In genomic region chr11:77686346-77686840, GRCm38 (mm10) we compare ENCODE assay signal across 8 mouse cellular contexts. TPM values are rescaled to one million over a fixed set of nuclear protein-coding genes. Genes with fewer than 3 reads are reported as not detected.
DNase-seq lines count a peak whose midpoint lies in the region; ATAC-seq lines count a peak whose summit lies in the region.

No protein-coding gene starts in this region.

- H3K27ac ChIP-seq in forebrain, embryonic 13.5 days, result peak overlapping the region; percentile 98
- H3K27ac ChIP-seq in hindbrain, embryonic 11.5 days (ENCODE audit: low read depth, low read length), result peak overlapping the region; percentile 97
- peak overlapping the region; percentile 98 for H3K27ac ChIP-seq in limb, embryonic 12.5 days
- H3K27ac ChIP-seq in midbrain, embryonic 11.5 days (ENCODE audit: low read depth, low read length), result peak overlapping the region; percentile 96

- H3K4me3 ChIP-seq in forebrain, embryonic 13.5 days, result peak overlapping the region; percentile 98
- peak overlapping the region; percentile 99 for H3K4me3 ChIP-seq in hindbrain, embryonic 11.5 days (ENCODE audit: low read depth, low read length)
- peak overlapping the region; percentile 99 for H3K4me3 ChIP-seq in limb, embryonic 12.5 days (replicated peaks)
- peak overlapping the region; percentile 99 for H3K4me3 ChIP-seq in midbrain, embryonic 11.5 days (ENCODE audit: low read depth, low read length)

- no peaks in the 10 kb centered on the region for H3K9me3 ChIP-seq in forebrain, embryonic 13.5 days (replicated peaks)
- no peaks in the 10 kb centered on the region for H3K9me3 ChIP-seq in hindbrain, embryonic 11.5 days (ENCODE audit: control insufficient read depth, low read length)
- no peaks in the 10 kb centered on the region for H3K9me3 ChIP-seq in limb, embryonic 12.5 days
- H3K9me3 ChIP-seq in midbrain, embryonic 11.5 days (ENCODE audit: control insufficient read depth, low read length), result no peaks in the 10 kb centered on the region

- H3K36me3 ChIP-seq in forebrain, embryonic 13.5 days (ENCODE audit: poor library complexity, severe bottlenecking), result peaks cover 4% of the 10 kb centered on the region
- H3K36me3 ChIP-seq in hindbrain, embryonic 11.5 days (ENCODE audit: control insufficient read depth, insufficient read depth, low read length), result no peaks in the 10 kb centered on the region
- peaks cover 17% of the 10 kb centered on the region for H3K36me3 ChIP-seq in limb, embryonic 12.5 days
- no peaks in the 10 kb centered on the region for H3K36me3 ChIP-seq in midbrain, embryonic 11.5 days (ENCODE audit: control insufficient read depth, insufficient read depth, low read length)

- peaks cover 17% of the 10 kb centered on the region for H3K4me1 ChIP-seq in forebrain, embryonic 13.5 days
- no peaks in the 10 kb centered on the region for H3K4me1 ChIP-seq in hindbrain, embryonic 11.5 days (replicated peaks; ENCODE audit: control insufficient read depth, insufficient read depth, low read length)
- H3K4me1 ChIP-seq in limb, embryonic 12.5 days (replicated peaks), result peaks cover 8% of the 10 kb centered on the region
- H3K4me1 ChIP-seq in midbrain, embryonic 11.5 days (ENCODE audit: control insufficient read depth, insufficient read depth, low read length), result peaks cover 11% of the 10 kb centered on the region

- WGBS in forebrain, embryonic 13.5 days, result 2% methylated on average over 18 of the region's 30 CpGs
- under 1% methylated on average over 20 of the region's 30 CpGs for WGBS in hindbrain, embryonic 11.5 days
- 0% methylated on average over 18 of the region's 30 CpGs for WGBS in limb, embryonic 12.5 days
- 0% methylated on average over 29 of the region's 30 CpGs for WGBS in midbrain, embryonic 11.5 days

- ATAC-seq in cerebellum, adult (ENCODE audit: insufficient number of reproducible peaks, low FRiP score, low TSS enrichment), result 0 out of 2 replicates have a peak, but pooled peaks have one; percentile 33
- peak; percentile 63 for ATAC-seq in forebrain, embryonic 13.5 days
- ATAC-seq in hindbrain, embryonic 11.5 days (ENCODE audit: low FRiP score), result peak; percentile 67
- ATAC-seq in limb, embryonic 12.5 days (ENCODE audit: insufficient number of reproducible peaks, insufficient read depth, low FRiP score, low TSS enrichment, low read depth), result peak; percentile 66
- peak; percentile 70 for ATAC-seq in midbrain, embryonic 11.5 days (ENCODE audit: low FRiP score)

- peak overlapping the region; percentile 98 for H3K9ac ChIP-seq in forebrain, embryonic 13.5 days
- H3K9ac ChIP-seq in hindbrain, embryonic 11.5 days (ENCODE audit: low read depth, low read length), result peak overlapping the region; percentile 98
- H3K9ac ChIP-seq in limb, embryonic 12.5 days (replicated peaks), result peak overlapping the region; percentile 99
- peak overlapping the region; percentile 98 for H3K9ac ChIP-seq in midbrain, embryonic 11.5 days (ENCODE audit: low read length)

- H3K27me3 ChIP-seq in forebrain, embryonic 13.5 days, result no peaks in the 10 kb centered on the region
- no peaks in the 10 kb centered on the region for H3K27me3 ChIP-seq in hindbrain, embryonic 11.5 days (ENCODE audit: control insufficient read depth, insufficient read depth, low read length)
- no peaks in the 10 kb centered on the region for H3K27me3 ChIP-seq in limb, embryonic 12.5 days
- H3K27me3 ChIP-seq in midbrain, embryonic 11.5 days (ENCODE audit: control insufficient read depth, insufficient read depth, low read length), result no peaks in the 10 kb centered on the region

- DNase-seq in cerebellum, adult 9-10 months, result no peak
- peak; percentile 45 for DNase-seq in brain, adult 2 months (ENCODE audit: low read depth, low spot score)
- peak; percentile 62 for DNase-seq in hindbrain, embryonic 11.5 days (ENCODE audit: low spot score)
- DNase-seq in midbrain, embryonic 11.5 days (ENCODE audit: low spot score, missing footprints), result no peak
- peak; percentile 61 to 63 for DNase-seq in spleen, postnatal 10 days (ENCODE audit: low spot score in 2 of 2)

- peak overlapping the region; percentile 75 for H3K4me2 ChIP-seq in forebrain, embryonic 13.5 days
- H3K4me2 ChIP-seq in hindbrain, embryonic 11.5 days (replicated peaks; ENCODE audit: low read depth, low read length), result peak overlapping the region; percentile 41
- H3K4me2 ChIP-seq in limb, embryonic 12.5 days, result peak overlapping the region; percentile 75
- H3K4me2 ChIP-seq in midbrain, embryonic 11.5 days, result peak overlapping the region; percentile 62

RNA-seq across cellular contexts. Expression of gene Nufip2, which starts 0.4 kb away (rescaled TPM):
- polyA plus RNA-seq in forebrain, embryonic 13.5 days (2015; fragmentation: Nextera tagmentation; extraction: Ambion mirVana), result 4.3 and 5.0 TPM in 2 replicates
- polyA plus RNA-seq in hindbrain, embryonic 11.5 days (2014; fragmentation: Nextera tagmentation; extraction: Ambion mirVana), result 5.0 and 15.3 TPM in 2 replicates
- 4.6 and 4.7 TPM in 2 replicates for polyA plus RNA-seq in limb, embryonic 12.5 days (2016; fragmentation: Nextera tagmentation; extraction: Ambion mirVana)
- polyA plus RNA-seq in midbrain, embryonic 11.5 days (2014; fragmentation: Nextera tagmentation; extraction: Ambion mirVana), result 4.8 TPM in 2 replicates

RNA-seq across cellular contexts. Expression of gene Cryba1, which starts 38.7 kb away (rescaled TPM):
- polyA plus RNA-seq in forebrain, embryonic 13.5 days (2015; fragmentation: Nextera tagmentation; extraction: Ambion mirVana), result 0.76 and 1.7 TPM in 2 replicates
- 2.7 and 4.0 TPM in 2 replicates for polyA plus RNA-seq in hindbrain, embryonic 11.5 days (2014; fragmentation: Nextera tagmentation; extraction: Ambion mirVana)
- polyA plus RNA-seq in limb, embryonic 12.5 days (2016; fragmentation: Nextera tagmentation; extraction: Ambion mirVana), result 0.28 TPM in 1 of 2 replicates, not detected in the other
- 2.3 and 2.7 TPM in 2 replicates for polyA plus RNA-seq in midbrain, embryonic 11.5 days (2014; fragmentation: Nextera tagmentation; extraction: Ambion mirVana)

Comparison
In these comparisons a context has a peak if more than half of its experiments do, and no peak if none do; other contexts are left out.
1. DNase-seq: peak in brain, adult 2 months (single experiment), hindbrain, embryonic 11.5 days (single experiment) and spleen, postnatal 10 days (2 of 2); none in cerebellum, adult 9-10 months (single experiment) and midbrain, embryonic 11.5 days (single experiment).
2. Peak in every context shown above with its lines, with median percentiles within 50 percentile points of each other: ATAC-seq, H3K27ac ChIP-seq, H3K4me2 ChIP-seq, H3K4me3 ChIP-seq and H3K9ac ChIP-seq.